Mouse (Mus musculus): ENCODE measurements around the gene Gm27029. TPM values are rescaled to one million over a fixed set of nuclear protein-coding genes. Genes with fewer than 3 reads are reported as not detected.

The Gm27029 gene
- polyA plus RNA-seq, 1 experiment from 2014 or later: 1.5 TPM

Small RNA genes within 50 kb of the gene (microRNA-seq; reads per million reads assigned to microRNA genes)
- not detected for gene Mir6929 (ENCODE audit: borderline number of aligned reads)

Other genes starting within 250 kb of the Gm27029 start
- 1.7 and 1.8 TPM in 2 replicates for gene Ccr10, start 249.4 kb downstream of the Gm27029 start, polyA plus RNA-seq (2015; fragmentation: Nextera tagmentation; extraction: Ambion mirVana)
- 13.7 and 13.8 TPM in 2 replicates for gene Ezh1, start 198.3 kb downstream of the Gm27029 start, polyA plus RNA-seq (2015; fragmentation: Nextera tagmentation; extraction: Ambion mirVana)
- 29.6 and 30.8 TPM in 2 replicates for gene Ramp2, start 178.8 kb downstream of the Gm27029 start, polyA plus RNA-seq (2015; fragmentation: Nextera tagmentation; extraction: Ambion mirVana)
- gene Vps25, start 171.1 kb downstream of the Gm27029 start, polyA plus RNA-seq (2015; fragmentation: Nextera tagmentation; extraction: Ambion mirVana): 132 and 149 TPM in 2 replicates
- 1.4 and 2.1 TPM in 2 replicates for gene Wnk4, start 164.2 kb downstream of the Gm27029 start, polyA plus RNA-seq (2015; fragmentation: Nextera tagmentation; extraction: Ambion mirVana)
- 1.3 and 1.9 TPM in 2 replicates for gene Cntd1, start 145.8 kb downstream of the Gm27029 start, polyA plus RNA-seq (2015; fragmentation: Nextera tagmentation; extraction: Ambion mirVana)
- 164 and 179 TPM in 2 replicates for gene Coa3, start 145.7 kb downstream of the Gm27029 start, polyA plus RNA-seq (2015; fragmentation: Nextera tagmentation; extraction: Ambion mirVana)
- gene Becn1, start 122.5 kb downstream of the Gm27029 start, polyA plus RNA-seq (2015; fragmentation: Nextera tagmentation; extraction: Ambion mirVana): 182 and 191 TPM in 2 replicates
- 123 and 135 TPM in 2 replicates for gene Psme3, start 108.6 kb downstream of the Gm27029 start, polyA plus RNA-seq (2015; fragmentation: Nextera tagmentation; extraction: Ambion mirVana)
- 0.76 and 1.0 TPM in 2 replicates for gene Aoc2, start 99.7 kb downstream of the Gm27029 start, polyA plus RNA-seq (2015; fragmentation: Nextera tagmentation; extraction: Ambion mirVana)
- gene Aoc3, start 94.2 kb downstream of the Gm27029 start, polyA plus RNA-seq (2015; fragmentation: Nextera tagmentation; extraction: Ambion mirVana): 0.69 and 0.78 TPM in 2 replicates
- gene G6pc, start 57.2 kb downstream of the Gm27029 start, polyA plus RNA-seq (2015; fragmentation: Nextera tagmentation; extraction: Ambion mirVana): 0.07 and 0.17 TPM in 2 replicates
- gene Aarsd1, start 7.2 kb downstream of the Gm27029 start, polyA plus RNA-seq (2015; fragmentation: Nextera tagmentation; extraction: Ambion mirVana): 67.6 and 70.6 TPM in 2 replicates
- 13.2 and 16.1 TPM in 2 replicates for gene Rundc1, start 289 bp upstream of the Gm27029 start, polyA plus RNA-seq (2015; fragmentation: Nextera tagmentation; extraction: Ambion mirVana)
- 1.8 TPM in 2 replicates for gene Ptges3l, start 537 bp upstream of the Gm27029 start, polyA plus RNA-seq (2015; fragmentation: Nextera tagmentation; extraction: Ambion mirVana)
- 550 and 596 TPM in 2 replicates for gene Rpl27, start 17.5 kb upstream of the Gm27029 start, polyA plus RNA-seq (2015; fragmentation: Nextera tagmentation; extraction: Ambion mirVana)
- gene Ifi35, start 23.6 kb upstream of the Gm27029 start, polyA plus RNA-seq (2015; fragmentation: Nextera tagmentation; extraction: Ambion mirVana): 86.4 and 87.4 TPM in 2 replicates
- gene Rnd2, start 40.2 kb upstream of the Gm27029 start, polyA plus RNA-seq (2015; fragmentation: Nextera tagmentation; extraction: Ambion mirVana): 3.7 and 4.6 TPM in 2 replicates
- 24.7 and 25.3 TPM in 2 replicates for gene Vat1, start 41.4 kb upstream of the Gm27029 start, polyA plus RNA-seq (2015; fragmentation: Nextera tagmentation; extraction: Ambion mirVana)
- 9.1 and 9.8 TPM in 2 replicates for gene Brca1, start 127.2 kb upstream of the Gm27029 start, polyA plus RNA-seq (2015; fragmentation: Nextera tagmentation; extraction: Ambion mirVana)
- gene Nbr1, start 127.4 kb upstream of the Gm27029 start, polyA plus RNA-seq (2015; fragmentation: Nextera tagmentation; extraction: Ambion mirVana): 39.8 and 40.2 TPM in 2 replicates
- 7.9 and 9.2 TPM in 2 replicates for gene Tmem106a, start 157.4 kb upstream of the Gm27029 start, polyA plus RNA-seq (2015; fragmentation: Nextera tagmentation; extraction: Ambion mirVana)
- not detected in 2 replicates for gene Gm11634, start 174.5 kb upstream of the Gm27029 start, polyA plus RNA-seq (2015; fragmentation: Nextera tagmentation; extraction: Ambion mirVana)
- 44.5 and 46.0 TPM in 2 replicates for gene Rdm1, start 202.4 kb upstream of the Gm27029 start, polyA plus RNA-seq (2015; fragmentation: Nextera tagmentation; extraction: Ambion mirVana)
- gene Arl4d, start 240.7 kb upstream of the Gm27029 start, polyA plus RNA-seq (2015; fragmentation: Nextera tagmentation; extraction: Ambion mirVana): 3.0 and 3.1 TPM in 2 replicates

All from thymus, postnatal 0 days (tissue).